Mouse (Mus musculus) bone marrow macrophage, adult 2 months (primary cell): ENCODE results near the gene Hoxc5.

Experiments
- CTCF ChIP-seq: IDR thresholded peaks from 2 replicates; pipeline ENCODE4 v1.5.1; 2012; ENCODE audit warnings: low read depth, mild to moderate bottlenecking, low read length, moderate library complexity
- POLR2A ChIP-seq: IDR thresholded peaks from 2 replicates; pipeline ENCODE4 v1.6.1; 2012; ENCODE audit warnings: mild to moderate bottlenecking, low read depth, low read length, borderline replicate concordance

DNA sequence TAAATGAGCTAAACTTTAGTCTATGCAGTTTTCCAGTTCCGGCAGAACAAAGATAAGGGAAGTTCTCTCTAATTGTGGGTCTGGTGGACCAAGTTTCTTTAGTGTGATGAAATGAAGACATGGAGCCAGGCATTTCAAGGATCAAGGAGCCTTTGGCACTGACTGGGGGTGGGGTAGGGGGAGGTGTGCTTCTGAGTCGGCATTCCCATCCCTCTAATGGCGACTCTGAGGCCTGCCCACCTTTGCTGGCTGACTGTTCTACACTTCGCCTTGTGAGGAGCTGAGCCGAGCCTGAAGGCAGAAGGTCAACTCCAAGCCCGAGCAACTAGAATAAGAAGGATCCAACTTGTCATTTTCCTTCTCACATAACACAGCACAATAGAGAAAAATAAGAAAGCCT, 5.5 kb upstream of the Hoxc5 start:
- no peak for TF ChIP-seq CTCF
- TF ChIP-seq POLR2A = no peak
